Mouse (Mus musculus): Measurements from ENCODE around the gene Cdkl3. TPM values are rescaled to one million over a fixed set of nuclear protein-coding genes. Genes with fewer than 3 reads are reported as not detected.

The Cdkl3 gene
- total and polyA plus RNA-seq, 2 experiments from 2014 or later: 23.8 to 53.2 TPM

DNA sequence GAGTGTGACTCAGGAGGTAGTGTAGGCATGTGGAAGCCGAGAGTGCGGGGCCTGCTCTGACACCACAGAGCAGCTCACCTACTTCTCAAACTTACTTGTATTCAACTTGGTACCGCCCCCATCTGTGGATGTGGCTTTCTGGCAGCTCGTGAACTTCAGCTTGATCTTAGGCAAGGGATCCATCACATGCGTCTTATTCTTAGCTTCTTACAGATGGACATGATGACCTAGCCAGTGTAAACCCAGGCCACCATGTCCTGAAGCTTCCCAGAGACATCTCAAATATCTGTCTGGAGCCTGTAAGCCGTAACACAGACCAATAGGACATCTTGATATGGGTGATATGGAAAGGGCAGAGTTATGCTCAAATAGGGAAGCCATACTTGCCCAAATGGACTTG is 32.4 kb upstream of the Cdkl3 start:
- TF ChIP-seq CTCF (IDR thresholded peaks at IDR 0.05): no peak
- Histone ChIP-seq H3K4me2 (ENCODE audit: low read depth, low read length, poor library complexity, severe bottlenecking) (no peak overlapping the region), H3K27ac (ENCODE audit: low read depth, low read length) (no peak overlapping the region), H3K36me3 (ENCODE audit: insufficient read depth, low read length) (peaks cover 33% of the 10 kb centered on the region), H3K4me3 (ENCODE audit: low read depth, low read length) (no peak overlapping the region), H3K4me1 (ENCODE audit: insufficient read depth, low read length) (0 out of 2 replicates have a peak, but pooled peaks cover 5% of the 10 kb centered on the region), H3K9me3 (ENCODE audit: low read length) (no peaks in the 10 kb centered on the region), H3K9ac (replicated peaks; ENCODE audit: low read length, poor library complexity, severe bottlenecking) (no peak overlapping the region), H3K27me3 (ENCODE audit: insufficient read depth, low read length) (no peaks in the 10 kb centered on the region)
- ATAC-seq (ENCODE audit: low FRiP score) (no peak), DNase-seq (ENCODE audit: low spot score) (no peak)
- WGBS: 97% methylated on average over 6 of the region's 6 CpGs

GRCm38 (mm10) chr11:51999611-52000289 is 4.3 kb upstream of the Cdkl3 start:
- under 1% methylated on average over 29 of the region's 29 CpGs for WGBS
- no peaks in the 10 kb centered on the region for H3K27me3 ChIP-seq (ENCODE audit: insufficient read depth, low read length)
- peak; percentile 24; the same call in 1 of the 2 replicates for ATAC-seq (ENCODE audit: low FRiP score)
- H3K9ac ChIP-seq (replicated peaks; ENCODE audit: low read length, poor library complexity, severe bottlenecking): peak overlapping the region; percentile 95
- 0 out of 2 replicates have a peak, but pooled peaks have one; percentile 2 for TF ChIP-seq CTCF (IDR thresholded peaks at IDR 0.05)
- no peaks in the 10 kb centered on the region for H3K9me3 ChIP-seq (ENCODE audit: low read length)
- H3K4me1 ChIP-seq (ENCODE audit: insufficient read depth, low read length): peaks cover 16% of the 10 kb centered on the region
- peak overlapping the region; percentile 95 for H3K4me3 ChIP-seq (ENCODE audit: low read depth, low read length)
- H3K36me3 ChIP-seq (ENCODE audit: insufficient read depth, low read length): peaks cover 24% of the 10 kb centered on the region; the same call in 1 of the 2 replicates
- DNase-seq (ENCODE audit: low spot score): no peak
- peak overlapping the region; percentile 59 for H3K4me2 ChIP-seq (ENCODE audit: low read depth, low read length, poor library complexity, severe bottlenecking)
- H3K27ac ChIP-seq (ENCODE audit: low read depth, low read length): peak overlapping the region; percentile 96

- Histone ChIP-seq H3K27me3 (ENCODE audit: insufficient read depth, low read length) (no peaks in the 10 kb centered on the region), H3K27ac (ENCODE audit: low read depth, low read length) (peak within 1 kb of the TSS; percentile 96), H3K4me1 (ENCODE audit: insufficient read depth, low read length) (peaks cover 18% of the 10 kb centered on the region), H3K36me3 (ENCODE audit: insufficient read depth, low read length) (peaks cover 18% of the 10 kb centered on the region; the same call in 1 of the 2 replicates), H3K4me3 (ENCODE audit: low read depth, low read length) (peak within 1 kb of the TSS; percentile 95), H3K9ac (replicated peaks; ENCODE audit: low read length, poor library complexity, severe bottlenecking) (peak within 1 kb of the TSS; percentile 95), H3K9me3 (ENCODE audit: low read length) (no peaks in the 10 kb centered on the region), H3K4me2 (ENCODE audit: low read depth, low read length, poor library complexity, severe bottlenecking) (peak within 1 kb of the TSS; percentile 59)
- ATAC-seq (ENCODE audit: low FRiP score) (peak; percentile 85), DNase-seq (ENCODE audit: low spot score) (peak; percentile 99)
- TF ChIP-seq CTCF (IDR thresholded peaks at IDR 0.05): no peak
- under 1% methylated on average over 56 of the region's 63 CpGs for WGBS
These were observed 3.6 kb upstream of the Cdkl3 start, which contains the start of gene Ube2b for GRCm38 (mm10) chr11:52000290-52000962. TSS of gene Ube2b (minus strand) at chr11:52000762.

- Histone ChIP-seq H3K9me3 (ENCODE audit: low read length) (no peaks in the 10 kb centered on the region), H3K9ac (replicated peaks; ENCODE audit: low read length, poor library complexity, severe bottlenecking) (no peak overlapping the region), H3K36me3 (ENCODE audit: insufficient read depth, low read length) (peaks cover 12% of the 10 kb centered on the region; the same call in 1 of the 2 replicates), H3K4me3 (ENCODE audit: low read depth, low read length) (peak overlapping the region; percentile 95), H3K4me1 (ENCODE audit: insufficient read depth, low read length) (peaks cover 18% of the 10 kb centered on the region), H3K27me3 (ENCODE audit: insufficient read depth, low read length) (no peaks in the 10 kb centered on the region), H3K4me2 (ENCODE audit: low read depth, low read length, poor library complexity, severe bottlenecking) (peak overlapping the region; percentile 59), H3K27ac (ENCODE audit: low read depth, low read length) (peak overlapping the region; percentile 47; the same call in 1 of the 2 replicates)
- ATAC-seq (ENCODE audit: low FRiP score) (no peak), DNase-seq (ENCODE audit: low spot score) (no peak)
- 72% methylated on average over 10 of the region's 10 CpGs for WGBS
- no peak for TF ChIP-seq CTCF (IDR thresholded peaks at IDR 0.05)
These were observed 2.7 kb upstream of the Cdkl3 start for GRCm38 (mm10) chr11:52001341-52001740.

- no peak for TF ChIP-seq CTCF (IDR thresholded peaks at IDR 0.05)
- Histone ChIP-seq H3K4me1 (ENCODE audit: insufficient read depth, low read length) (peaks cover 18% of the 10 kb centered on the region), H3K36me3 (ENCODE audit: insufficient read depth, low read length) (peaks cover 7% of the 10 kb centered on the region; the same call in 1 of the 2 replicates), H3K9me3 (ENCODE audit: low read length) (no peaks in the 10 kb centered on the region), H3K27ac (ENCODE audit: low read depth, low read length) (no peak overlapping the region), H3K27me3 (ENCODE audit: insufficient read depth, low read length) (no peaks in the 10 kb centered on the region), H3K9ac (replicated peaks; ENCODE audit: low read length, poor library complexity, severe bottlenecking) (no peak overlapping the region), H3K4me2 (ENCODE audit: low read depth, low read length, poor library complexity, severe bottlenecking) (no peak overlapping the region), H3K4me3 (ENCODE audit: low read depth, low read length) (no peak overlapping the region)
- DNase-seq (ENCODE audit: low spot score): no peak
- no peak for ATAC-seq (ENCODE audit: low FRiP score)
- 94% methylated on average over 8 of the region's 8 CpGs for WGBS
These were observed 2.2 kb upstream of the Cdkl3 start for GRCm38 (mm10) chr11:52001861-52002260.
